Mouse (Mus musculus) kidney, adult 2 months (tissue): Measurements from ENCODE around the gene Olfr429.

Source experiments
- CTCF ChIP-seq: fragments of 200-500 bp; conservative IDR thresholded peaks from 2 replicates; pipeline ENCODE4 v1.5.1; 2011; ENCODE audit warnings: low read depth, mild to moderate bottlenecking, control low read depth, low read length, moderate library complexity, mixed read lengths; ENCODE audit not compliant: insufficient read depth, insufficient read length
- POLR2A ChIP-seq: fragments of 200-500 bp; IDR thresholded peaks from one replicate; pipeline ENCODE4 v1.6.1; 2011; ENCODE audit warnings: low read depth, low read length, control low read depth

- TF ChIP-seq CTCF (no peak), POLR2A (no peak)
Measured at GRCm38 (mm10) chr1:174040523-174041177, 43.5 kb upstream of the Olfr429 start, which contains the start of gene Olfr433.
